Comparison of ENCODE assay signal across 24 mouse cellular contexts in genomic region chr1:62465536-62465935, GRCm38 (mm10).
DNase-seq lines count a peak whose midpoint lies in the region; ATAC-seq and TF ChIP-seq lines count a peak whose summit lies in the region.
"Had no signal": no experiment of that assay in that cellular context is flagged by ENCODE, and none has a peak within 500 bp of the region (broad histone marks: within the 10 kb centered on the region; RNA-seq: fewer than 3 reads in every experiment).

No protein-coding gene starts in this region.

- 0 out of 2 replicates have a peak overlapping the region, but pooled peaks have one; percentile 4 for H3K4me2 ChIP-seq in embryonic facial prominence, embryonic 14.5 days (ENCODE audit: low read depth, low read length)
- peak overlapping the region; percentile 25; the same call in 1 of the 2 replicates for H3K4me2 ChIP-seq in kidney, postnatal 0 days (ENCODE audit: low read length)
- H3K4me2 ChIP-seq in kidney, embryonic 16.5 days (replicated peaks; ENCODE audit: low read depth, low read length), result no peak overlapping the region
- H3K4me2 ChIP-seq in stomach, embryonic 16.5 days (ENCODE audit: low read depth, low read length), result peak overlapping the region; percentile 20; the same call in 1 of the 2 replicates
- H3K4me2 ChIP-seq: hindbrain, embryonic 15.5 days; limb, embryonic 15.5 days; neural tube, embryonic 15.5 days had no signal

- no peaks in the 10 kb centered on the region for H3K27me3 ChIP-seq in embryonic facial prominence, embryonic 14.5 days (replicated peaks; ENCODE audit: control insufficient read depth, insufficient read depth, low read length)
- H3K27me3 ChIP-seq in embryonic facial prominence, embryonic 10.5 days (replicated peaks; ENCODE audit: low read depth, poor library complexity, severe bottlenecking), result no peaks in the 10 kb centered on the region
- no peaks in the 10 kb centered on the region for H3K27me3 ChIP-seq in kidney, postnatal 0 days (ENCODE audit: insufficient read depth, low read length)
- no peaks in the 10 kb centered on the region for H3K27me3 ChIP-seq in kidney, embryonic 16.5 days (ENCODE audit: insufficient read depth, low read length)
- H3K27me3 ChIP-seq in stomach, embryonic 16.5 days (ENCODE audit: control insufficient read depth, insufficient read depth, low read length), result no peaks in the 10 kb centered on the region
- H3K27me3 ChIP-seq: hindbrain, embryonic 15.5 days; limb, embryonic 15.5 days; megakaryocyte, embryonic 14.5 days; neural tube, embryonic 15.5 days; Patski had no signal

- H3K9me3 ChIP-seq in embryonic facial prominence, embryonic 14.5 days (ENCODE audit: control insufficient read depth, low read length), result no peaks in the 10 kb centered on the region
- no peaks in the 10 kb centered on the region for H3K9me3 ChIP-seq in embryonic facial prominence, embryonic 10.5 days
- no peaks in the 10 kb centered on the region for H3K9me3 ChIP-seq in kidney, postnatal 0 days (replicated peaks; ENCODE audit: low read length)
- no peaks in the 10 kb centered on the region for H3K9me3 ChIP-seq in kidney, embryonic 16.5 days (ENCODE audit: low read length)
- no peaks in the 10 kb centered on the region for H3K9me3 ChIP-seq in stomach, embryonic 16.5 days (replicated peaks; ENCODE audit: control insufficient read depth, low read length)
- H3K9me3 ChIP-seq: hindbrain, embryonic 15.5 days; limb, embryonic 15.5 days; megakaryocyte, embryonic 14.5 days; neural tube, embryonic 15.5 days had no signal

- no peak for TF ChIP-seq CTCF in kidney, postnatal 0 days (IDR thresholded peaks at IDR 0.05; ENCODE audit: low read depth)

- no peaks in the 10 kb centered on the region for H3K4me1 ChIP-seq in embryonic facial prominence, embryonic 14.5 days (ENCODE audit: control insufficient read depth, insufficient read depth, low read length)
- H3K4me1 ChIP-seq in embryonic facial prominence, embryonic 10.5 days, result peaks cover 11% of the 10 kb centered on the region
- H3K4me1 ChIP-seq in kidney, postnatal 0 days (replicated peaks; ENCODE audit: insufficient read depth, low read length), result no peaks in the 10 kb centered on the region
- peaks cover 3% of the 10 kb centered on the region for H3K4me1 ChIP-seq in kidney, embryonic 16.5 days (ENCODE audit: insufficient read depth, low read length)
- H3K4me1 ChIP-seq in stomach, embryonic 16.5 days (ENCODE audit: control insufficient read depth, insufficient read depth, low read length), result peaks cover 9% of the 10 kb centered on the region
- H3K4me1 ChIP-seq: limb, embryonic 15.5 days had no signal

- no peak overlapping the region for H3K27ac ChIP-seq in embryonic facial prominence, embryonic 14.5 days (replicated peaks; ENCODE audit: low read depth, low read length)
- no peak overlapping the region for H3K27ac ChIP-seq in embryonic facial prominence, embryonic 10.5 days (replicated peaks)
- no peak overlapping the region for H3K27ac ChIP-seq in kidney, postnatal 0 days
- no peak overlapping the region for H3K27ac ChIP-seq in kidney, embryonic 16.5 days (ENCODE audit: low read length)
- no peak overlapping the region for H3K27ac ChIP-seq in stomach, embryonic 16.5 days (ENCODE audit: low read length)
- H3K27ac ChIP-seq: gastrocnemius, adult 2 months; hindbrain, embryonic 15.5 days; limb, embryonic 15.5 days; neural tube, embryonic 15.5 days had no signal

- DNase-seq in embryonic facial prominence, embryonic 14.5 days (ENCODE audit: low spot score), result peak; percentile 9
- no peak for DNase-seq in embryonic facial prominence, embryonic 10.5 days (ENCODE audit: low spot score)
- peak; percentile 47 for DNase-seq in kidney, postnatal 0 days (ENCODE audit: low spot score)
- peak; percentile 10 for DNase-seq in lung, postnatal 14 days
- DNase-seq in adrenal gland, adult 8-10 months, result no peak
- DNase-seq: adrenal gland, postnatal 25 days; cerebellum, adult 11 months; cerebellum, postnatal 25 days; gastrocnemius, adult 2 months; heart, postnatal 14 days; kidney, adult 11 months; kidney, postnatal 10 days; liver, postnatal 0 days; right cerebral cortex, postnatal 25 days; thymus, postnatal 14 days had no signal

- WGBS in embryonic facial prominence, embryonic 14.5 days, result 57% methylated on average over 8 of the region's 8 CpGs
- 59% methylated on average over 8 of the region's 8 CpGs for WGBS in embryonic facial prominence, embryonic 10.5 days
- 40% methylated on average over 8 of the region's 8 CpGs for WGBS in kidney, postnatal 0 days
- 45% methylated on average over 8 of the region's 8 CpGs for WGBS in kidney, embryonic 16.5 days
- 33% methylated on average over 8 of the region's 8 CpGs for WGBS in stomach, embryonic 16.5 days

- H3K9ac ChIP-seq in embryonic facial prominence, embryonic 14.5 days (ENCODE audit: low read depth, low read length), result no peak overlapping the region
- H3K9ac ChIP-seq in kidney, postnatal 0 days (ENCODE audit: low read depth, low read length), result no peak overlapping the region
- no peak overlapping the region for H3K9ac ChIP-seq in kidney, embryonic 16.5 days (replicated peaks; ENCODE audit: low read length)
- no peak overlapping the region for H3K9ac ChIP-seq in stomach, embryonic 16.5 days (ENCODE audit: low read length)
- H3K9ac ChIP-seq: hindbrain, embryonic 15.5 days; limb, embryonic 15.5 days; liver, postnatal 0 days; neural tube, embryonic 15.5 days had no signal

- H3K4me3 ChIP-seq in embryonic facial prominence, embryonic 14.5 days (ENCODE audit: low read depth, low read length), result no peak overlapping the region
- no peak overlapping the region for H3K4me3 ChIP-seq in embryonic facial prominence, embryonic 10.5 days
- no peak overlapping the region for H3K4me3 ChIP-seq in kidney, postnatal 0 days (replicated peaks; ENCODE audit: low read depth, low read length)
- H3K4me3 ChIP-seq in kidney, embryonic 16.5 days (ENCODE audit: low read length), result no peak overlapping the region
- no peak overlapping the region for H3K4me3 ChIP-seq in stomach, embryonic 16.5 days (replicated peaks; ENCODE audit: low read length)
- H3K4me3 ChIP-seq: gastrocnemius, adult 2 months; hindbrain, embryonic 15.5 days; limb, embryonic 15.5 days; megakaryocyte, embryonic 14.5 days; neural tube, embryonic 15.5 days had no signal

- ATAC-seq in embryonic facial prominence, embryonic 14.5 days (ENCODE audit: low read depth), result no peak
- no peak for ATAC-seq in kidney, postnatal 0 days (replicated peaks; ENCODE audit: low FRiP score, low read depth)
- ATAC-seq in kidney, embryonic 16.5 days (ENCODE audit: low FRiP score, low TSS enrichment), result no peak
- peak; percentile 62; the same call in 1 of the 2 replicates for ATAC-seq in stomach, embryonic 16.5 days (ENCODE audit: insufficient read depth, low FRiP score)
- ATAC-seq: CD4-positive, CD25-positive, alpha-beta regulatory T cell, adult 4 months; liver, postnatal 0 days; midbrain, embryonic 16.5 days; Patski had no signal

- no peaks in the 10 kb centered on the region for H3K36me3 ChIP-seq in embryonic facial prominence, embryonic 14.5 days (ENCODE audit: control insufficient read depth, insufficient read depth, low read length)
- H3K36me3 ChIP-seq in embryonic facial prominence, embryonic 10.5 days (replicated peaks), result no peaks in the 10 kb centered on the region
- no peaks in the 10 kb centered on the region for H3K36me3 ChIP-seq in kidney, postnatal 0 days (ENCODE audit: insufficient read depth, low read length)
- no peaks in the 10 kb centered on the region for H3K36me3 ChIP-seq in kidney, embryonic 16.5 days (ENCODE audit: insufficient read depth, low read length)
- no peaks in the 10 kb centered on the region for H3K36me3 ChIP-seq in stomach, embryonic 16.5 days (ENCODE audit: control insufficient read depth, insufficient read depth, low read length)
- H3K36me3 ChIP-seq: hindbrain, embryonic 15.5 days; limb, embryonic 15.5 days; neural tube, embryonic 15.5 days had no signal

Comparison
In these comparisons a context has a peak if more than half of its experiments do, and no peak if none do; other contexts are left out.
1. DNase-seq: peak in embryonic facial prominence, embryonic 14.5 days (single experiment), kidney, postnatal 0 days (single experiment) and lung, postnatal 14 days (single experiment); none in embryonic facial prominence, embryonic 10.5 days (single experiment) and adrenal gland, adult 8-10 months (single experiment).